ENCODE assay signal across 9 mouse cellular contexts in the genomic region with DNA sequence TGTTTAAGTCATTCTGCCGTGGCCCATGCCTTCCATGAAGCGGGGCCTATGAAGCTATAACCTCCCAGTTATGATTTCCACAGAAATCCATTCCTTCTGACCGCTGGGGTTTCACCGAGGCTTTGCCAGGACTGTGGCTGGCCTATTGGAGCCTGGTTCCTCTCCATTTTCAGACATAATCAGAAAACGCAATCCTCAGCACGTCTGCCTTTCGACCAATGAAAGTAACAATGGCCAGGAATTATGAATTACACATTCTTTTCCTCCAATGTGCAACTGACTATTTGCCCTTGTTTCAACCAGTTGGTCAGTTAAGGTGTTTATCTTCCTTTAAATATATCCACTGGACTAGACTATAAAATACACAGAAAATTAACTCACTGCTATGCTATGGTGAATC. TPM values are rescaled to one million over a fixed set of nuclear protein-coding genes. Genes with fewer than 3 reads are reported as not detected.
DNase-seq lines count a peak whose midpoint lies in the region; ATAC-seq lines count a peak whose summit lies in the region.
"Had no signal": no experiment of that assay in that cellular context is flagged by ENCODE, and none has a peak within 500 bp of the region (broad histone marks: within the 10 kb centered on the region; RNA-seq: fewer than 3 reads in every experiment).

No protein-coding gene starts in this region.

- H3K4me2 ChIP-seq in kidney, embryonic 16.5 days (replicated peaks; ENCODE audit: low read depth, low read length), result 0 out of 2 replicates have a peak overlapping the region, but pooled peaks have one; percentile 27
- H3K4me2 ChIP-seq in forebrain, embryonic 16.5 days (ENCODE audit: low read length), result no peak overlapping the region
- H3K4me2 ChIP-seq in midbrain, embryonic 13.5 days (replicated peaks), result peak overlapping the region; percentile 60

- 0 out of 2 replicates have a peak overlapping the region, but pooled peaks have one; percentile 13 for H3K9ac ChIP-seq in kidney, embryonic 16.5 days (replicated peaks; ENCODE audit: low read length)
- H3K9ac ChIP-seq in forebrain, embryonic 16.5 days (replicated peaks; ENCODE audit: low read depth, low read length), result no peak overlapping the region
- H3K9ac ChIP-seq in midbrain, embryonic 13.5 days (replicated peaks), result peak overlapping the region; percentile 26
- H3K9ac ChIP-seq: limb, embryonic 13.5 days had no signal

- ATAC-seq in kidney, embryonic 16.5 days (ENCODE audit: low FRiP score, low TSS enrichment), result no peak
- ATAC-seq in forebrain, embryonic 16.5 days, result no peak
- ATAC-seq in midbrain, embryonic 13.5 days, result no peak
- ATAC-seq in inflammation-experienced regulatory T-cells, adult 6 months, result no peak

- H3K27me3 ChIP-seq in kidney, embryonic 16.5 days (ENCODE audit: insufficient read depth, low read length), result peaks cover 5% of the 10 kb centered on the region; the same call in 1 of the 2 replicates
- H3K27me3 ChIP-seq in embryonic facial prominence, embryonic 10.5 days (replicated peaks; ENCODE audit: low read depth, poor library complexity, severe bottlenecking), result peaks cover 100% of the 10 kb centered on the region
- H3K27me3 ChIP-seq in forebrain, embryonic 16.5 days (replicated peaks; ENCODE audit: control insufficient read depth, insufficient read depth, low read length), result peaks cover 77% of the 10 kb centered on the region
- H3K27me3 ChIP-seq in midbrain, embryonic 13.5 days, result peaks cover 96% of the 10 kb centered on the region

- WGBS in kidney, embryonic 16.5 days, result 21% methylated on average over 7 of the region's 7 CpGs
- 7% methylated on average over 7 of the region's 7 CpGs for WGBS in embryonic facial prominence, embryonic 10.5 days
- WGBS in forebrain, embryonic 16.5 days, result 10% methylated on average over 7 of the region's 7 CpGs
- 9% methylated on average over 7 of the region's 7 CpGs for WGBS in midbrain, embryonic 13.5 days

- H3K27ac ChIP-seq in kidney, embryonic 16.5 days (ENCODE audit: low read length), result peak overlapping the region; percentile 6; the same call in 1 of the 2 replicates
- peak overlapping the region; percentile 80 for H3K27ac ChIP-seq in embryonic facial prominence, embryonic 10.5 days (replicated peaks)
- peak overlapping the region; percentile 39; the same call in 1 of the 2 replicates for H3K27ac ChIP-seq in forebrain, embryonic 16.5 days (ENCODE audit: low read length)
- H3K27ac ChIP-seq in midbrain, embryonic 13.5 days, result peak overlapping the region; percentile 81
- H3K27ac ChIP-seq: limb, embryonic 13.5 days had no signal

- H3K9me3 ChIP-seq in kidney, embryonic 16.5 days (ENCODE audit: low read length), result no peaks in the 10 kb centered on the region
- H3K9me3 ChIP-seq in embryonic facial prominence, embryonic 10.5 days, result no peaks in the 10 kb centered on the region
- H3K9me3 ChIP-seq in forebrain, embryonic 16.5 days (ENCODE audit: control insufficient read depth, low read length), result no peaks in the 10 kb centered on the region
- H3K9me3 ChIP-seq in midbrain, embryonic 13.5 days, result no peaks in the 10 kb centered on the region
- H3K9me3 ChIP-seq: limb, embryonic 13.5 days had no signal

- H3K4me3 ChIP-seq in kidney, embryonic 16.5 days (ENCODE audit: low read length), result no peak overlapping the region
- H3K4me3 ChIP-seq in embryonic facial prominence, embryonic 10.5 days, result peak overlapping the region; percentile 64
- H3K4me3 ChIP-seq in forebrain, embryonic 16.5 days (replicated peaks; ENCODE audit: low read length), result no peak overlapping the region
- peak overlapping the region; percentile 27 for H3K4me3 ChIP-seq in midbrain, embryonic 13.5 days (replicated peaks)

- DNase-seq in kidney, adult 8-10 months, result no peak
- no peak for DNase-seq in embryonic facial prominence, embryonic 10.5 days (ENCODE audit: low spot score)
- DNase-seq in urinary bladder, postnatal 36 days (ENCODE audit: low spot score in 2 of 2), result no peak
- DNase-seq in spleen, adult 12 weeks (ENCODE audit: low spot score), result no peak

- H3K36me3 ChIP-seq in kidney, embryonic 16.5 days (ENCODE audit: insufficient read depth, low read length), result peaks cover 6% of the 10 kb centered on the region; the same call in 1 of the 2 replicates
- peaks cover 9% of the 10 kb centered on the region; the same call in 1 of the 2 replicates for H3K36me3 ChIP-seq in embryonic facial prominence, embryonic 10.5 days (replicated peaks)
- no peaks in the 10 kb centered on the region for H3K36me3 ChIP-seq in forebrain, embryonic 16.5 days (ENCODE audit: control insufficient read depth, insufficient read depth)
- no peaks in the 10 kb centered on the region for H3K36me3 ChIP-seq in midbrain, embryonic 13.5 days
- H3K36me3 ChIP-seq: limb, embryonic 13.5 days had no signal

- peaks cover 44% of the 10 kb centered on the region for H3K4me1 ChIP-seq in kidney, embryonic 16.5 days (ENCODE audit: insufficient read depth, low read length)
- H3K4me1 ChIP-seq in embryonic facial prominence, embryonic 10.5 days, result peaks cover 77% of the 10 kb centered on the region
- peaks cover 19% of the 10 kb centered on the region; the same call in 1 of the 2 replicates for H3K4me1 ChIP-seq in forebrain, embryonic 16.5 days (replicated peaks; ENCODE audit: control insufficient read depth, insufficient read depth, low read length)
- peaks cover 54% of the 10 kb centered on the region for H3K4me1 ChIP-seq in midbrain, embryonic 13.5 days (replicated peaks)

RNA-seq across cellular contexts. Expression of gene Nr2f2, which starts 31.1 kb away (rescaled TPM):
- 165 and 186 TPM in 2 replicates for polyA plus RNA-seq in kidney, embryonic 16.5 days (2015; fragmentation: Nextera tagmentation; extraction: Ambion mirVana)
- polyA plus RNA-seq in embryonic facial prominence, embryonic 10.5 days (2016; fragmentation: Nextera tagmentation; extraction: Ambion mirVana), result 89.7 and 99.8 TPM in 2 replicates
- 88.4 and 90.6 TPM in 2 replicates for polyA plus RNA-seq in forebrain, embryonic 16.5 days (2015; fragmentation: Nextera tagmentation; extraction: Ambion mirVana)
- polyA plus RNA-seq in midbrain, embryonic 13.5 days (2015; fragmentation: Nextera tagmentation; extraction: Ambion mirVana), result 132 and 143 TPM in 2 replicates
- polyA plus RNA-seq in inflammation-experienced regulatory T-cells, adult 6 months (2017; shearing (Covaris generic)), result under 1 TPM in 1 of 3 experiments, not detected in 2; 0.32 TPM

Comparison
In these comparisons a context has a peak if more than half of its experiments do, and no peak if none do; other contexts are left out.
1. H3K27ac ChIP-seq: peak in every context shown above with its lines; median percentile 81 in midbrain, embryonic 13.5 days; 80 in embryonic facial prominence, embryonic 10.5 days; 39 in forebrain, embryonic 16.5 days; 6 in kidney, embryonic 16.5 days.
2. H3K4me3 ChIP-seq: peak in embryonic facial prominence, embryonic 10.5 days (single experiment) and midbrain, embryonic 13.5 days (single experiment); none in kidney, embryonic 16.5 days (single experiment) and forebrain, embryonic 16.5 days (single experiment).
3. RNA of gene Nr2f2, which starts 31.1 kb away (polyA plus RNA-seq): 165 to 186 TPM in kidney, embryonic 16.5 days, 132 to 143 TPM in midbrain, embryonic 13.5 days, 89.7 to 99.8 TPM in embryonic facial prominence, embryonic 10.5 days and 88.4 to 90.6 TPM in forebrain, embryonic 16.5 days; 0.32 TPM in inflammation-experienced regulatory T-cells, adult 6 months; every median in the first group is over 10 times any median in the second.